Mouse (Mus musculus) R1 (cell line): ENCODE data around the gene Gfra1.

Source experiments
- DNase-seq: peaks from one replicate; pipeline ENCODE4 v3.0.0-alpha.2; 2018; ENCODE audit warnings: low read depth, low spot score

Gfra1 gene

DNA sequence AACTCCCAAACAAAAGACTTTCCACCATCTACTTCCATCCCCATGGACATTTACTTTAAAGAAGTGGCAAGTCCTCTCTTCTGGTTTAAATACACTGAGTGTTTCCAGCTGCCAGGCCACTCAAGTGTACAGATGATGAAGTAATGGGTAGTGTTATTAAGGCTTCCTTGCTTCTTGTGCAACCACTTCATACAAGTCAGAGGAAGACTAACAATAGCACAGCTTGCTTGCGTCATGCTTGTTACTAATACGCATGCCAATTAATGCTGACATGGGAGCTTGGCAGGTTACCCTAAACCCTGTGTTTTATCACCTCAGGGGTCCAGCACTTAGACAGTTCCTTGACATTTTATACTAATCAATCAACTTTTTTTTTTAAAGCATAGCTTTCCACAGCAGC, 196.5 kb downstream of the Gfra1 start:
- no peak for DNase-seq

- no peak for DNase-seq
These were observed 199.2 kb downstream of the Gfra1 start for GRCm38 (mm10) chr19:58256485-58256884.

- no peak for DNase-seq
These were observed 200.3 kb downstream of the Gfra1 start for GRCm38 (mm10) chr19:58255394-58255793.

- no peak for DNase-seq
These were observed 201.5 kb downstream of the Gfra1 start for GRCm38 (mm10) chr19:58254172-58254571.

DNA sequence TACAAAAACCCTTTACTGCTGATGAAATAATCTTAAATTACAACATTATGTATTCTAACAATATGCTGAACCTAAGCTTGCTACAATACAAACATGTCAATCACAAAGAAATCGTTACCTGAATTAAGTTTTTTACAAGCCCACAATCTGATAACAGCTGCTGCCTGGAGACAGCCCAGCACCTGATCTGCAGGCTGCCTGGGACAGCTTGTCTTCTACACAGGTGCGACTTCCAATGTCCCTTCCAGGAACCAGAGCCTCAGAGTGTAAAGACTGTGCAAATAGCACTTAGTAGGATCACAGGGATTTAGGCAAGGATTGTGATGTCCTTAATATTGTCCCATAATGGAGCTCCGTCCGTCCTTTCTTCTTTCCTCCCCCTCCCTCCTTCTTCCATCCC, 204.0 kb downstream of the Gfra1 start:
- DNase-seq: no peak

- DNase-seq: no peak
These were observed 204.6 kb downstream of the Gfra1 start for GRCm38 (mm10) chr19:58251095-58251494.

DNA sequence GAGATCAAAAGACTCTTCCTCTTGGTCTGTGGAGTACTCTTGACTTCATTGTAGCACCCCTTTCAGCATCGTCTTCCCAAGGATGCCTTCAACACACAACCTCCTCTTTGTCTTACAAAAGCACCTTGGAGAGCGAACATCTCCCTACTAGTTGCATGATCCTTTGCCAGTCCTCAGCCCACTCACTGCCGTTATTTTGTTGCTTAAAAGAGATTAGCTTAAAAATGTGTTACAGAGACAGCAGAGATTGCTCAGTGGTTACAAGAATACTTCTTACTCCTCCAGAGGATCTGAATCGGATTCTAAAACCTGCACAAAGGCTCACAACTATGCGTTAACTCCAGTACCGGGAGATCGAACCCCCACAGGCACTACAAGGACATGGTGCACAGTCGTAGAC, 205.5 kb downstream of the Gfra1 start:
- DNase-seq: no peak

DNA sequence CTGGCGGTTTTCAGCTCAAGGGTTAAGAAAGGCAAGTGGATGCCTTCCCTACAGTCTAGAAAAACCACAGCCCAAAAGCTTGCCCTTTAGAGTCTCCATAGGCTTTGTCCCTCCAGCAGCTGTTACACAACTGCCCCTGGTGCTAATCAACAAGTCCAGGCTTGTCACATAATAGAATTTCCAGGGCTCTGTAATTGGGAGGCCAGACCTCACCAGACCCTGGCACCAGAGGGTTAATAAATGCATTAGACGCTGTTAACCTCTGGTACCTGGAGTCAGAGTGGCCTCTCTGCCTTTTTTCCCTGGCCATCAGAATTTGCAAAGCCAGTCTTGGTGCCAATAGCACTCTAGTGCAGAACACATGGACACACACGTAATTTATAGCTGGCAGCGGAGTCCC, 211.6 kb downstream of the Gfra1 start:
- DNase-seq: no peak

- no peak for DNase-seq
These were observed 212.1 kb downstream of the Gfra1 start for GRCm38 (mm10) chr19:58243604-58244003.

DNA sequence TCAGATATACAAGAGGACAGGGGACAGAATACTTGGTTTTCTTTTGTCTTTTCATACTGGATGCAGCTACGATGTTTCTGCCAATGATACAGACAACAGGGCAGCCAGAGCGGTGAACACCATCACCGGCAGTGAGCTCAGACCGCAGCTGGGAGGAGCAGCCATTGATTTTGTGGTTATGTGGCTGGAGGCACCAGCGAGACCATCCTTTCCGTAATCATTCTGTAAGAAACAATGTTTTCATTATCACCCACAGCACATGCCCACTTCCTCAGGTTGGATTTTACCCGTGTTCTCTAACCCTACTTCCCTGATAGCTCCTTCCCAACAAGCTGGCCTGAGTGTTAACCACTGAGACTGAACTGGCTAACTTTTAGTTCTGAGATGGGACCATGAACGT, 217.4 kb downstream of the Gfra1 start:
- DNase-seq: no peak

DNA sequence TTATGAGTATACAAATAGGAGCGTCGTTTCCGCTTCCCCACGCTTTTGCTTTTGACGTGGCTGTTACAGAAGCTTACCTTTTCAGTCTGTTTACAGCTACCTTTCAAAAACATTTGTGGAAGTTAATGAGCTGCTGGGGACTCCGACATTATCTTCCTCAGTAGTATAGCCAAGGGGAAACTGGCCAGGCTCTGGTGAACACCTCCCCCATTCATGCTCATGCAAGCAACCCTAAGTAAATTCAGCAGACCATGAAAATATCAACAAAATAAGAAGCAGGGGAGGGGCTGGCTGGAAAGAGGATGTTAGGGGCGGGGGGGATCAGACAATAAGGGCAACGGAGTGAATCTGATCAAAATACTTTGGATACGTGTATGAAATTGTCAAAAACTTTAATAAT, 228.0 kb downstream of the Gfra1 start:
- DNase-seq: no peak

- no peak for DNase-seq
These were observed 228.8 kb downstream of the Gfra1 start for GRCm38 (mm10) chr19:58226882-58227281.

DNA sequence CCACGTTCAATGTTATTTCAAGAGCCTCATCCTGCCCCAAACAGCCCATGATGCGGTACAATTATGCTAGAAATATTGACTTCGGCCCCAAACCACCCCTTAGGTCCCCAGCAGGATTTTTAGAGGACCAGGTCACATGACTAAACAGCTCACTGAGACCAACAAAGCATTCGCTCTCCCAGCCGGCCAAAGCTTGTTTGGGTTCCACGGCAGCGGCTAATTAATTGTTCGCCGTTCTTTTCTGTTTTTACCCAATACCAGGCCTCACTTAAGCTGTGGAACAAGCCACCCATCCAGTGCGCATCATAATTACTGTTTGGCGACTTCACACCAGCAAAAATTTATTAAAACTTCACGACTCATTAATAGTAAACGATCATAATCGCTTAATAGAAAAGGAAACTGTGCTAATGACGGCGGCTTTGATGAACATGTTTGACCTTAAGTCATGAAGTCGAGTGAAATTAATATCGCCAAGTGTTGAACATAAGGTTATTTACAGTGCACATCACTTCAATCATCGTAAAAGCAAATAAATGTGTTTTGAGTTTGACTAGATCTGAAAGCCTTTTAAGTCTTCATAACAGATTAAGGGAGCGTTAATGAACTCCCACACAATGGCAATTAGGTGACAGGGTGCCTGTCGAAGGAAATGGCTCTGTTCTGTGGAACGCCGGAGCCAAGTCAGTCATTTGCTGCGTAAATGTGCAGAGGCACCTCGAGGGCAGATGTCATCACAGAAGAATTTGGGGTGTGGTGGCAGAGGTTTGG, 235.5 kb downstream of the Gfra1 start:
- no peak for DNase-seq

- no peak for DNase-seq
These were observed 238.1 kb downstream of the Gfra1 start for GRCm38 (mm10) chr19:58217591-58217990.

- DNase-seq: no peak
These were observed 249.1 kb downstream of the Gfra1 start for GRCm38 (mm10) chr19:58206496-58207044.

GRCm38 (mm10) chr19:58205470-58205869, 250.2 kb downstream of the Gfra1 start:
- DNase-seq: no peak

- no peak for DNase-seq
These were observed 253.1 kb downstream of the Gfra1 start for GRCm38 (mm10) chr19:58202627-58203026.

DNA sequence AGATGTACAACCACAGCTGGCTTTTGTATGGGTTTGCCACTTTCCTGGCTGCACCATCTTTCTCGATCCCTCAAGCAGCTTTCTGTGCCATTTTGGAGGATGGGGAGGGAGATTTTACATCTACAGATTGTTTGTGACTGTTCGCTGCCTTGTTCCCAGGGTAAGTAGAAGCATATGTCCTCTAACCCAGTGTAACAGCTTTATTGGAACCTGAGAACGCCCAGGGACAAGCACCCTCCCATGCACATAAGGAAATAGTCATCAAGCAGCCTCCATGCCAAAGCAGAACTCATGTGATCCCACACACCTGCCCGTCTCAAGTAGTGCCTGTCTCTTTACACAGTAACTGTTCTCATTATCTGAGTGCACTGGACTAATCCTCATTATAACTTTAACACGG, 256.0 kb downstream of the Gfra1 start:
- no peak for DNase-seq

DNA sequence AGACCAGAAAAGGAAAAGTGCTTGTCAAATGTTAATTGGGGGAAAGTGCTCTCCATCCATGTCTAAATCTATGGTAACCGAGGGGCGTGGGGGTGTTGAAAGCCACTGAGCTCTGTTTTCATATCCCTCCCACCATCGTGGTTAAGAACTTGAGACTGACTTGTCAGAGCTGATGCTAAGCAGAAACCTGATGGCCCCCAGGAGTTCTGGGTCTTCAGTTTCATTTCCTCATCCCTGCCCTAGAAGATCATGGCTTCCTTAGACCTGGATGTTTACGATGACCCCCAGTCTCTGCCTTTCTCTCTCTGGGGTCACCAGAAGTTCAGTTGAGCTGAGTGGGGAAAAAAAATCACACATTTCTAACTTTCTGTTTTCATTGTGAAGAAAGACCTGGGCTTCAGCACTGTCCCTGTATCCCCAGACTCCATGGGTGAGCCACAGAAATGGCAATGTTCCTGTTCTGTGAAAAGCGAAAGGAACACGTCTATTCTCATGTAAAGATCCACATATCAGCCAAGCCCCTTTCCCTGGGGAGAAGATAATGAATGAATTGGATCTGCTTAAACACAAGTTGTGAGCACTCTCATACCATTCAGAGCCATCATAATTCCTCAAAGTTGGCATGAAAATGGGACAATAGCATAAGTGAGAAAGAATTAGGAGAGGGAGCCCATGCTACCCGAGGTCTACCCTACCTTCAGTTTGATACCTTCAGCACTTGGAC, 261.8 kb downstream of the Gfra1 start:
- peak; percentile 89 for DNase-seq

- no peak for DNase-seq
These were observed 264.8 kb downstream of the Gfra1 start for GRCm38 (mm10) chr19:58190947-58191346.

DNA sequence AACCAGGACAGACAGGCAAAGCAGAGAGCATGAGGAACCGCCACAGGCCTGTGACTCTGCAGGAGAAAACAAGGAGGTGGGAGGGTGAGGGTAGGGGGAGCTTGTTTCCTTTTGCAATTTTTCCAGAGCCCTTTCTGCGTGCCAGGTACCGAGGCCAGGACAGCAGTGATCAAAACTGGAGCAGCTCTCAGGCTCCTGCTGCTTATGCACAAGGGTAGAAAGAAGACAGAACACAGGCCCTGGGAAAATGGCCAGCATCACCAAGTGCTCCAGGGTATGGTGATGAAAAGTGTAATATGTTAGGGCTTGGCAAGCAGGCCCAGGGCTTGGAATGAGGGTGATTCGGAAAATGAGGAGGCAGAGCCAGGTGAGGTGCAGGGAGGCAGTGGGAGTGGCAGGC, 269.2 kb downstream of the Gfra1 start:
- no peak for DNase-seq
